Mouse (Mus musculus): ENCODE data around the gene Mfsd2a.

DNA sequence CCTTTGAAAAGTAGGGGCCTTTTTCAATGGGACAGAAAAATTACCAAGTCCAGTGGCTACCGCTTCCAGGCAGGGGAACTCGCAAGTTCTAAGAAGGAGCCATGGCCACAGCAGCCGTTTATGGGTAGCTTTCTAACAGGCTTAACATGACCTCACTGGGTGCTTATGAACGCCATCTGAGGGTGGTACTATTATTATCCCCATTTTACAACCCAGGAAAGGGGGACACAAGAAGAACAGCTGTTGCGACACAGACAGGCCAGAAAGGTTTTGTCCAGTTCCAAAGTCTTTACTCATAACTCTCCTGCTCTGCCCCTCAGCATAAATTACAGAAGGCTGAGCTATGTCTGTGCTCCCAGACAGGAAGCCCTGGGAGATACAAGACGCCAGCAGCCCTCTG, 601 bp upstream of the Mfsd2a start:
- TF ChIP-seq CTCF (IDR thresholded peaks at IDR 0.05; ENCODE audit: low read depth, low read length) (no peak), POLR2A (IDR thresholded peaks at IDR 0.05; ENCODE audit: extremely low read depth, insufficient read depth, low read length) (no peak)
